In genomic region chr5:113578428-113578827, GRCm38 (mm10) we compare ENCODE assay signal across 19 mouse cellular contexts.
DNase-seq lines count a peak whose midpoint lies in the region; ATAC-seq and TF ChIP-seq lines count a peak whose summit lies in the region.
"Had no signal": no experiment of that assay in that cellular context is flagged by ENCODE, and none has a peak within 500 bp of the region (broad histone marks: within the 10 kb centered on the region; RNA-seq: fewer than 3 reads in every experiment).

No protein-coding gene starts in this region.

- H3K4me2 ChIP-seq in hindbrain, embryonic 13.5 days: no peak overlapping the region
- no peak overlapping the region for H3K4me2 ChIP-seq in hindbrain, embryonic 14.5 days (replicated peaks)
- H3K4me2 ChIP-seq in midbrain, embryonic 13.5 days (replicated peaks): no peak overlapping the region
- no peak overlapping the region for H3K4me2 ChIP-seq in midbrain, embryonic 16.5 days (ENCODE audit: low read length)
- no peak overlapping the region for H3K4me2 ChIP-seq in neural tube, embryonic 13.5 days
- H3K4me2 ChIP-seq in neural tube, embryonic 15.5 days: no peak overlapping the region
- H3K4me2 ChIP-seq: embryonic facial prominence, embryonic 12.5 days; hindbrain, embryonic 15.5 days had no signal

- no peak for ATAC-seq in hindbrain, embryonic 13.5 days (ENCODE audit: low FRiP score)
- ATAC-seq in hindbrain, embryonic 14.5 days (ENCODE audit: low FRiP score): no peak; the same call in 1 of the 2 replicates
- no peak for ATAC-seq in midbrain, embryonic 13.5 days
- no peak for ATAC-seq in midbrain, embryonic 16.5 days
- ATAC-seq in neural tube, embryonic 13.5 days (ENCODE audit: low read depth): peak; percentile 15
- no peak for ATAC-seq in neural tube, embryonic 15.5 days (ENCODE audit: low FRiP score)
- ATAC-seq: inflammation-experienced regulatory T-cells, adult 6 months had no signal

- H3K4me1 ChIP-seq in hindbrain, embryonic 13.5 days (replicated peaks): peaks cover 34% of the 10 kb centered on the region
- H3K4me1 ChIP-seq in hindbrain, embryonic 14.5 days (replicated peaks; ENCODE audit: control insufficient read depth, insufficient read depth, low read length): peaks cover 31% of the 10 kb centered on the region
- H3K4me1 ChIP-seq in midbrain, embryonic 13.5 days (replicated peaks): peaks cover 24% of the 10 kb centered on the region
- peaks cover 4% of the 10 kb centered on the region; the same call in 1 of the 2 replicates for H3K4me1 ChIP-seq in midbrain, embryonic 16.5 days (ENCODE audit: control insufficient read depth, insufficient read depth, low read length)
- H3K4me1 ChIP-seq in neural tube, embryonic 13.5 days (replicated peaks): peaks cover 37% of the 10 kb centered on the region
- H3K4me1 ChIP-seq in neural tube, embryonic 15.5 days: peaks cover 35% of the 10 kb centered on the region
- no peaks in the 10 kb centered on the region for H3K4me1 ChIP-seq in lung, adult 2 months (ENCODE audit: control insufficient read depth, insufficient read depth, low read length)
- H3K4me1 ChIP-seq: embryonic facial prominence, embryonic 12.5 days; heart, embryonic 10.5 days had no signal

- DNase-seq in hindbrain, embryonic 14.5 days (ENCODE audit: low spot score): no peak
- no peak for DNase-seq in lung, adult 2 months
- DNase-seq: adrenal gland, adult 2 months; adrenal gland, postnatal 25 days; cerebellum, adult 11 months; cerebellum, adult 9-10 months; gastrocnemius, postnatal 36 days; heart, adult 11 months; heart, postnatal 10 days; heart, postnatal 4 days had no signal

- peak overlapping the region; percentile 66 for H3K27ac ChIP-seq in hindbrain, embryonic 13.5 days
- H3K27ac ChIP-seq in hindbrain, embryonic 14.5 days: no peak overlapping the region; the same call in 1 of the 2 replicates
- H3K27ac ChIP-seq in midbrain, embryonic 13.5 days: peak overlapping the region; percentile 5; the same call in 1 of the 2 replicates
- no peak overlapping the region for H3K27ac ChIP-seq in midbrain, embryonic 16.5 days (ENCODE audit: low read length)
- H3K27ac ChIP-seq in neural tube, embryonic 13.5 days (replicated peaks): peak overlapping the region; percentile 67
- peak overlapping the region; percentile 43 for H3K27ac ChIP-seq in neural tube, embryonic 15.5 days (replicated peaks)
- H3K27ac ChIP-seq: embryonic facial prominence, embryonic 12.5 days; heart, embryonic 10.5 days had no signal

- H3K36me3 ChIP-seq in hindbrain, embryonic 13.5 days: no peaks in the 10 kb centered on the region
- no peaks in the 10 kb centered on the region for H3K36me3 ChIP-seq in hindbrain, embryonic 14.5 days (replicated peaks; ENCODE audit: control insufficient read depth, insufficient read depth)
- H3K36me3 ChIP-seq in midbrain, embryonic 13.5 days: no peaks in the 10 kb centered on the region
- no peaks in the 10 kb centered on the region; the same call in 1 of the 2 replicates for H3K36me3 ChIP-seq in midbrain, embryonic 16.5 days (ENCODE audit: control insufficient read depth, insufficient read depth, low read length)
- peaks cover 10% of the 10 kb centered on the region; the same call in 1 of the 2 replicates for H3K36me3 ChIP-seq in neural tube, embryonic 13.5 days
- H3K36me3 ChIP-seq in neural tube, embryonic 15.5 days: peaks cover 9% of the 10 kb centered on the region; the same call in 1 of the 2 replicates
- H3K36me3 ChIP-seq: embryonic facial prominence, embryonic 12.5 days; heart, embryonic 10.5 days; hindbrain, embryonic 15.5 days had no signal

- H3K9ac ChIP-seq in hindbrain, embryonic 13.5 days: no peak overlapping the region
- no peak overlapping the region for H3K9ac ChIP-seq in hindbrain, embryonic 14.5 days
- no peak overlapping the region for H3K9ac ChIP-seq in midbrain, embryonic 13.5 days (replicated peaks)
- no peak overlapping the region for H3K9ac ChIP-seq in midbrain, embryonic 16.5 days (ENCODE audit: low read depth, low read length)
- no peak overlapping the region for H3K9ac ChIP-seq in neural tube, embryonic 13.5 days
- H3K9ac ChIP-seq in neural tube, embryonic 15.5 days (replicated peaks): no peak overlapping the region
- H3K9ac ChIP-seq: embryonic facial prominence, embryonic 12.5 days; hindbrain, embryonic 15.5 days had no signal

- no peaks in the 10 kb centered on the region for H3K9me3 ChIP-seq in hindbrain, embryonic 13.5 days
- no peaks in the 10 kb centered on the region for H3K9me3 ChIP-seq in hindbrain, embryonic 14.5 days (ENCODE audit: control insufficient read depth, low read length)
- no peaks in the 10 kb centered on the region for H3K9me3 ChIP-seq in midbrain, embryonic 13.5 days
- no peaks in the 10 kb centered on the region for H3K9me3 ChIP-seq in midbrain, embryonic 16.5 days (replicated peaks; ENCODE audit: control insufficient read depth, low read length, poor library complexity, severe bottlenecking)
- no peaks in the 10 kb centered on the region for H3K9me3 ChIP-seq in neural tube, embryonic 13.5 days
- H3K9me3 ChIP-seq in neural tube, embryonic 15.5 days (replicated peaks): no peaks in the 10 kb centered on the region
- H3K9me3 ChIP-seq: embryonic facial prominence, embryonic 12.5 days; heart, embryonic 10.5 days; hindbrain, embryonic 15.5 days had no signal

- 78% methylated on average over 6 of the region's 6 CpGs for WGBS in hindbrain, embryonic 13.5 days
- 63% methylated on average over 6 of the region's 6 CpGs for WGBS in hindbrain, embryonic 14.5 days
- 81% methylated on average over 6 of the region's 6 CpGs for WGBS in midbrain, embryonic 13.5 days
- 75% methylated on average over 6 of the region's 6 CpGs for WGBS in midbrain, embryonic 16.5 days
- 70% methylated on average over 6 of the region's 6 CpGs for WGBS in neural tube, embryonic 13.5 days
- 49% methylated on average over 6 of the region's 6 CpGs for WGBS in neural tube, embryonic 15.5 days
- WGBS in lung, adult 2 months: 83% methylated on average over 6 of the region's 6 CpGs

- no peak for TF ChIP-seq CTCF in lung, adult 2 months (IDR thresholded peaks at IDR 0.05; ENCODE audit: insufficient read depth, low read length)

- 0 out of 2 replicates have a peak, but pooled peaks cover 8% of the 10 kb centered on the region for H3K27me3 ChIP-seq in hindbrain, embryonic 13.5 days
- no peaks in the 10 kb centered on the region for H3K27me3 ChIP-seq in hindbrain, embryonic 14.5 days (ENCODE audit: control insufficient read depth, insufficient read depth, low read length)
- no peaks in the 10 kb centered on the region for H3K27me3 ChIP-seq in midbrain, embryonic 13.5 days
- no peaks in the 10 kb centered on the region for H3K27me3 ChIP-seq in midbrain, embryonic 16.5 days (ENCODE audit: control insufficient read depth, insufficient read depth, low read depth, low read length)
- no peaks in the 10 kb centered on the region for H3K27me3 ChIP-seq in neural tube, embryonic 13.5 days
- no peaks in the 10 kb centered on the region for H3K27me3 ChIP-seq in neural tube, embryonic 15.5 days (replicated peaks)
- H3K27me3 ChIP-seq: hindbrain, embryonic 15.5 days had no signal

- no peak for TF ChIP-seq POLR2A in lung, adult 2 months (IDR thresholded peaks at IDR 0.05; ENCODE audit: borderline replicate concordance, extremely low read depth, low read depth, low read length)

- no peak overlapping the region for H3K4me3 ChIP-seq in hindbrain, embryonic 13.5 days
- no peak overlapping the region for H3K4me3 ChIP-seq in hindbrain, embryonic 14.5 days (replicated peaks; ENCODE audit: low read length)
- no peak overlapping the region for H3K4me3 ChIP-seq in midbrain, embryonic 13.5 days (replicated peaks)
- H3K4me3 ChIP-seq in midbrain, embryonic 16.5 days (ENCODE audit: low read depth, low read length): no peak overlapping the region
- H3K4me3 ChIP-seq in neural tube, embryonic 13.5 days: no peak overlapping the region
- H3K4me3 ChIP-seq in neural tube, embryonic 15.5 days (replicated peaks): no peak overlapping the region
- H3K4me3 ChIP-seq in lung, adult 2 months (replicated peaks; ENCODE audit: extremely low read depth, low read depth, low read length): no peak overlapping the region
- H3K4me3 ChIP-seq: embryonic facial prominence, embryonic 12.5 days; heart, embryonic 10.5 days; hindbrain, embryonic 15.5 days had no signal

Comparison
In these comparisons a context has a peak if more than half of its experiments do, and no peak if none do; other contexts are left out.
1. H3K27ac ChIP-seq: peak in hindbrain, embryonic 13.5 days (single experiment), midbrain, embryonic 13.5 days (single experiment), neural tube, embryonic 13.5 days (single experiment) and neural tube, embryonic 15.5 days (single experiment); none in hindbrain, embryonic 14.5 days (single experiment) and midbrain, embryonic 16.5 days (single experiment).